Mouse (Mus musculus) small intestine, adult 2 months (tissue): ENCODE data around the gene Thop1. TPM values are rescaled to one million over a fixed set of nuclear protein-coding genes. Genes with fewer than 3 reads are reported as not detected.
"Not testable (repeated sequence)": the region's sequence is repeated elsewhere in the genome, so short reads cannot be mapped to it uniquely, and the experiment has no call there.

Source experiments
- H3K27ac ChIP-seq: fragments of 200-500 bp; 2 replicates; pipeline ENCODE4 v1.5.1; 2012; ENCODE audit warnings: low read depth, low read length, control low read depth, inconsistent platforms; ENCODE audit not compliant: insufficient read depth
- H3K27me3 ChIP-seq: fragments of 200-500 bp; 2 replicates; pipeline ENCODE4 v1.6.1; 2012; ENCODE audit warnings: mild to moderate bottlenecking, moderate library complexity, low read length, inconsistent platforms; ENCODE audit not compliant: control insufficient read depth, insufficient read depth
- H3K36me3 ChIP-seq: fragments of 200-500 bp; 2 replicates; pipeline ENCODE4 v1.6.1; 2012; ENCODE audit warnings: mild to moderate bottlenecking, low read length, control low read depth, inconsistent platforms; ENCODE audit not compliant: control insufficient read depth, insufficient read depth
- H3K4me1 ChIP-seq: fragments of 200-500 bp; 2 replicates; pipeline ENCODE4 v1.6.1; 2012; ENCODE audit warnings: low read length, inconsistent platforms, mixed read lengths; ENCODE audit not compliant: control insufficient read depth, insufficient read depth, insufficient read length
- H3K4me3 ChIP-seq: fragments of 200-500 bp; 2 replicates; pipeline ENCODE4 v1.5.1; 2012; ENCODE audit warnings: low read depth, mild to moderate bottlenecking, control low read depth, inconsistent platforms, low read length, moderate library complexity
- CTCF ChIP-seq: fragments of 200-500 bp; IDR thresholded peaks from 2 replicates; pipeline ENCODE4 v1.5.1; 2012; ENCODE audit warnings: low read depth, mild to moderate bottlenecking, control low read depth, inconsistent platforms, low read length, moderate library complexity, mixed read lengths; ENCODE audit not compliant: insufficient replicate concordance, insufficient read length; ENCODE audit errors: extremely low read depth
- POLR2A ChIP-seq: fragments of 200-500 bp; IDR thresholded peaks from 2 replicates; pipeline ENCODE4 v1.6.1; 2012; ENCODE audit warnings: low read depth, mild to moderate bottlenecking, control low read depth, inconsistent platforms, low read length, moderate library complexity
- WGBS: fragments of 180-500 bp; shearing (Covaris S2); methylation state at CpG from one replicate; pipeline ENCODE4 v1.1.7; 2018; 5-methylcytosine and 5-hydroxymethylcytosine counted together
- polyA plus RNA-seq: library from polyadenylated mRNA; depleted of rRNA; stranded (reverse); fragments of >200 nt; gene quantifications from 2 replicates; pipeline ENCODE4 v1.2.3, GENCODE M21; 2012

The Thop1 gene
- polyA plus RNA-seq, 1 experiment, result 33.3 TPM

GRCm38 (mm10) chr10:81041458-81042175 lies 28.2 kb upstream of the Thop1 start:
- TF ChIP-seq POLR2A (no peak), CTCF (peak; percentile 81; the same call in 1 of the 2 replicates)
- H3K4me1 ChIP-seq, result peaks cover 3% of the 10 kb centered on the region; the same call in 1 of the 2 replicates
- H3K36me3 ChIP-seq, result peaks cover 27% of the 10 kb centered on the region
- H3K27me3 ChIP-seq, result no peaks in the 10 kb centered on the region
- H3K4me3 ChIP-seq, result no peak overlapping the region
- no peak overlapping the region for H3K27ac ChIP-seq
- 27% methylated on average over 13 of the region's 13 CpGs for WGBS

- WGBS, result 86% methylated on average over 14 of the region's 14 CpGs
- H3K4me3 ChIP-seq, H3K4me1 ChIP-seq, H3K27me3 ChIP-seq, H3K27ac ChIP-seq: not testable (repeated sequence)
- peaks cover 59% of the 10 kb centered on the region for H3K36me3 ChIP-seq
Measured at GRCm38 (mm10) chr10:81045246-81045645, 24.6 kb upstream of the Thop1 start.

GRCm38 (mm10) chr10:81050645-81051044 lies 19.2 kb upstream of the Thop1 start:
- Histone ChIP-seq H3K36me3 (peaks cover 60% of the 10 kb centered on the region), H3K4me3 (no peak overlapping the region), H3K27me3 (no peaks in the 10 kb centered on the region), H3K4me1 (no peaks in the 10 kb centered on the region), H3K27ac (no peak overlapping the region)
- 92% methylated on average over 4 of the region's 4 CpGs for WGBS
- no peak for TF ChIP-seq POLR2A
- TF ChIP-seq CTCF, result peak; percentile 45; the same call in 1 of the 2 replicates

- TF ChIP-seq CTCF, result no peak
- no peak for TF ChIP-seq POLR2A
- Histone ChIP-seq H3K4me1 (no peaks in the 10 kb centered on the region), H3K27me3 (no peaks in the 10 kb centered on the region), H3K36me3 (peaks cover 56% of the 10 kb centered on the region), H3K4me3 (no peak overlapping the region), H3K27ac (no peak overlapping the region)
- 92% methylated on average over 6 of the region's 6 CpGs for WGBS
Measured at GRCm38 (mm10) chr10:81051133-81051532, 18.7 kb upstream of the Thop1 start.

GRCm38 (mm10) chr10:81052577-81052976 lies 17.3 kb upstream of the Thop1 start:
- peaks cover 46% of the 10 kb centered on the region for H3K36me3 ChIP-seq
- H3K4me1 ChIP-seq, result no peaks in the 10 kb centered on the region; the same call in 1 of the 2 replicates
- 85% methylated on average over 5 of the region's 5 CpGs for WGBS
- H3K27me3 ChIP-seq, result no peaks in the 10 kb centered on the region
- TF ChIP-seq POLR2A (no peak), CTCF (no peak)
- H3K27ac ChIP-seq, result no peak overlapping the region
- H3K4me3 ChIP-seq, result no peak overlapping the region

GRCm38 (mm10) chr10:81055169-81055568 lies 14.7 kb upstream of the Thop1 start:
- H3K27ac ChIP-seq, result no peak overlapping the region
- peaks cover 6% of the 10 kb centered on the region for H3K4me1 ChIP-seq
- TF ChIP-seq CTCF, result no peak
- no peak for TF ChIP-seq POLR2A
- H3K36me3 ChIP-seq, result peaks cover 20% of the 10 kb centered on the region
- WGBS, result 82% methylated on average over 6 of the region's 6 CpGs
- H3K4me3 ChIP-seq, result no peak overlapping the region
- H3K27me3 ChIP-seq, result no peaks in the 10 kb centered on the region

DNA sequence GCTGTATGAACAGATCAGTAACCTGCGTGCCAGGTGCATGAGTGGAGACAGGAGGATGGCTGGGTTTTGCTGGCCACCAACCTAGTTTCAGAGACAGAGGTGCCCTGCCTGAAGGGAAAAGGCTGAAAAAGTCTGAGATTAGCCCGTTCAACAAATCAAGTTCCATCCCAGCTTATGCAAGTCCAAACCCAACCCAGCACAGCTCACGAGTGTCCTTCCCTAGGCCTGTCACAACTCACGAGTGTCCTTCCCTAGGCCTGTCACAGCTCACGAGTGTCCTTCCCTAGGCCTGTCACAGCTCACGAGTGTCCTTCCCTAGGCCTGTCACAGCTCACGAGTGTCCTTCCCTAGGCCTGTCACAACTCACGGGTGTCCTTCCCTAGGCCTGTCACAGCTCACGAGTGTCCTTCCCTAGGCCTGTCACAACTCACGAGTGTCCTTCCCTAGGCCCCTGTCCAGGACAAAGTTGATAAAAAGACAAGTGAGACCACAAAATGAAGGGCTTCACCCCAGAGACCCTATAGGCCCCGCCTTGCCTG lies 14.0 kb upstream of the Thop1 start:
- not testable (repeated sequence) for H3K27me3 ChIP-seq, H3K27ac ChIP-seq, H3K4me1 ChIP-seq, H3K4me3 ChIP-seq
- WGBS, result 86% methylated on average over 11 of the region's 11 CpGs
- H3K36me3 ChIP-seq, result peaks cover 14% of the 10 kb centered on the region
